Mouse (Mus musculus) kidney, adult 9 months (tissue): ENCODE data around the gene Cntnap2.
A peak's percentile ranks its signal among the peaks of the same experiment; 100 is the strongest.

ENCODE experiments used
- DNase-seq: peaks from one replicate; pipeline ENCODE4 v3.0.0; 2022

Cntnap2 gene

DNA sequence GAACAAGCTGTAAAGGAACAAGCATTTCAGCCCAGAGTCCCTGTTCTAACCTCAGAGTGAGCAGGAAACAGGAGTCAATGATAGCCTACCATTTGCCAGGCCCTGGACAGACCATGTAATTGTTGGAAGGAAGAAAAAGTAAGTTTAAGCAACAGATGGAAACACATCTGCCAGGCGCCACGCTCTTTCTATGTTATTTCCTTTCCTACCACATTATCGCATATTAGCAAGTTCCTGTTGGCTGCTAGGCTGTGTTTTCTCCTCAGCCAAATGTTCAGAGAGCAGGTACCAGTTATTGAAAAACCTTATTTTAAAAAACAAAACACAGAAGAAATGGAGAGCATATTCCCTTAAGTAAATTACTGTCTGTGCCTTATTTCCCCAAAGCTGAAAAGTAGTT, 1646.8 kb downstream of the Cntnap2 start:
- DNase-seq, result no peak

DNA sequence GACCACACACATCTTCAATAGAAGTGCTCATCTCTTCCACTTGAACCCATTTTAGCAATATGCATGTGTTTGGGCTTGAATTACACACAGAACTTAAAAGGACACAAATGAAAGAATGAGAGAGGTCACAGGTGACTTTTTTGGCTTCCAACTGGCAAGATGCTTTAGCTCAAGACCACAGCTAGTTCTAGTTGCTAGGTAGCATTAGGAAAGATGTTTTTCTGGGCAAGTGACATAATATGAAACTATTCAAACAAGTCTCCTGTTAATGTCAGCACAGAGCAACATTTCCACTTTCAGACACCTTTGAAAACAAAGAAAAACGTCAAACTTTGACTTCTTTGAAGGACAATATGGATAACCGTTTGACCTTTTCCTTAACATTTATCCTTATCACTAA, 1657.4 kb downstream of the Cntnap2 start:
- no peak for DNase-seq

DNA sequence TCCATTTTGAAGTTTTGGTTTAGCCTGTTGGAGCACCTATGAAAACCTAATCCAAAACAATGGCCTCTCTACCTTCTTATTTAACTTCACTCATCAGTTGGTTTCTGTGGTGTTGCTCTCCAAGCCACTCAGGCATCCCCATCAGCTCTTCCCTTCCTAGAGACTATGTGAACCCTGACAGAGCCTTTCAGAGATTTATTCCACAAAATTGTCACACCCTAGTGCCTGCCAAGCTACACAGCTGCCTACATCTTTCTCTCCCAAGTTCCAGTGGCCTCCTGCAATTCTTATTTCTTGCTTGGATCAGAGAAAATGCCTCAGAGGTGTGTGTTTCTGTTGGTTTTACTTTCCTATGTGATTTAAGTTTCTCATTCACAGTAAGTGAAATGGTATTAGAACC, 1674.6 kb downstream of the Cntnap2 start:
- DNase-seq, result no peak

DNA sequence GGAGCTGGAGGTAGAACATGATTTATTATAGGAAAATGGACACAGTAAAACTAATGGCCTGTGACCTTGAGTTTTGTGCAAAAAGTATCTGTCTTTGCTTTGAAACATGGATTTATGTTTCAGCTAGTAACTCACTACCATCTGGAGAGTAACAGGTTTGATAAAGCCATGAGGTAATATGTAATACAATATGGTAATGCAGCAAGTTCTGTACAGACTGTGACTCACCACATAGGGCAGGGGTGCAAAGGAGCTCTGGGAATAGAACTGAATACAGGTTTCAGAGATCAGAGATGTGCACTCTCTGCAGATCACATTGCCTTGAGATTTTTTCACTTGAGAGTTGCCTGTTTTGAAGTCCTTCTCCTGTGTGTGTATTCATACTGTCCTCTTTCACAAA, 1689.3 kb downstream of the Cntnap2 start:
- DNase-seq, result no peak

DNA sequence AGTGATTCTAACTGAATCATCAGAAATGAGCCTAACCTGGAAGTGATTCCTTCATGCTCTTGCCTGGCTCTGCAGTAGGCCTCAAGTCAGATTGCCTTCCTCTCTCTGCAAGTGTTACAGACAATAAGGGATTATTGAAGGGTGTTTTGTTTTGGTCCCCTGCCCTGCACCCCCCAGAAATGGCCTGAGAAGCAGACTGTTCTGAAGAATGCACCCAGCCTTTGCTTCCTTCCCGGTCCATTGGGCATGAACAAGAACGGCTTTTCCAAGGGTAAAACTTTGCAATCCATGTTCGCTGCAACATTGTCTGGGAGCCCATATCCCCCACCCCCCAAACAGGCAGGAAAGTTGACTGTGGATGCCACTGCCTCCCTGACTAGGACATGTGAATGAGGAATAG, 1704.3 kb downstream of the Cntnap2 start:
- no peak for DNase-seq

DNA sequence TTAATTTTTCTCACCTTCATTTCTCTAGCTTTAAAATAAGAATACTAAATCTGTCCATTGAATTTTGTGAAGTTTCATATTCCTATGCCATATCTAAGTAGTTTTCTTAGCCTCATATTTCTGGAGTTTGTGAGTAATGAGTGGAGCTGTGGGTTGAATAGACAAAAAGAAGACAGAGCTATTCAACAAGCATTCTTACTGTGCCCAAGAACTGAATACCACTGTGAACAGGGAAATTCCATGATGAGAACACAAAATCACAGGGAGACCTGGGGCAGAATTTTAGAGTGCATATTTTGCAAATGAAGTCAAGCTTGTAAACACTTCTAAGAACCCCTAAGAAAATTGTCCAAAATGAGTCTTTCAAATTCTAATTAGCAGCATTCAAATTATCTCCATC, 1715.4 kb downstream of the Cntnap2 start:
- DNase-seq, result no peak

DNA sequence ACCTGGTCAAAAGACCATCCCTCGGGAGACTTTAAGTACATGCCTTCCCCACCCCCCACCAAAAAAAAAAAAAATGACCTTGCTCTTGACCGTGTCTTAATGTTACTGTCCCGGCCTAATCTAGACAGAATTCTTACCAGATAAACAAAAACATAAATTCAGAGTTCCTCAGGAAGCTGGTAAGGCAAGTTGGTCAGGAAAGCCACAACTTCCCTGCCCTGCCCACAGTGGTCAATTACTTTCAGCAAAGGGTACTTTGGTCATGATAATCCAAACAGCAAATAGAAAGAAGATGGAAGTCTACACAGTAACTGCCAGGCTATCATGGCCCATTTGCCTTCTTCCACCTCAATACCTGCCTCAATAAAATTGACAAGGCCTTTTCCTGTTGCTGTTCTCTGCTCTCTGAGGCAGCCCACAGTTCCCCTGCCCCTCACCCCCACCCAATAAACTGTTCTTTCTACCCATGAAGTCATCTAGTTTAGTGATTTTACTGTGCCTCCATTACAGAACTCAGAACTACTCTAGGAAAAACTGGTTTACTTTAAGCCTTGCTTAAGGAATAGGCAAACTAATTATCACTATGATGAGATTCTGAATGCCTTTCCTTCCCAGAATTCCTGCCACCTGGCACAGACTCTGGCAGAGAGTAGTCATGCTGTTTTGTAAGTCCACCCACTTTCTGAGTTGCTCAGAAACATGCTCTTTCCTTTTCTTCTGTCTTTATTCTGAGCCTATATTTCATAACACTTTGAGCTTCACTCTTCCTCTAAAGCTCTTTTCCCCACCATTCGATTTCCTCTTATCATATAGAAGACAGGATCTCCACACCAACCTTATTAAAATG, 1743.3 kb downstream of the Cntnap2 start:
- no peak for DNase-seq

DNA sequence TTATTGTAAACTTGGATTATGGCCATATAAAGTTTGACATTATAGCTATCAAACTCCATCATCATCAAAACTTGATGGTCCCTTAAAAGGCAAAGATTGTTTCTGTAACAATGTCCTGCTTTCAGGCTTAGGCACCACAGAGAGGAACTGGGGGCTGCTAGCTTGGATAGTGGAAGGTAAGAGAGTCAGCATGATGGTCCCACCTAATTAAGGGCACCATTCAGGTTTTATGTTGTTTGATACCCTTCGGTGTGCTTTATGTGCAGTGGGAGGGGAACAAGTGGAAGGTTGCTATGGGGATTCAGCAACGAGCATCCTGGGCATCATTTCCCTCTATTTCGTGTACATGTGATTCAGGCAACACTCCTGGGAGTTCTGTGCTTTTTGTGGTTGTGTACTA, 1797.5 kb downstream of the Cntnap2 start:
- DNase-seq, result no peak

DNA sequence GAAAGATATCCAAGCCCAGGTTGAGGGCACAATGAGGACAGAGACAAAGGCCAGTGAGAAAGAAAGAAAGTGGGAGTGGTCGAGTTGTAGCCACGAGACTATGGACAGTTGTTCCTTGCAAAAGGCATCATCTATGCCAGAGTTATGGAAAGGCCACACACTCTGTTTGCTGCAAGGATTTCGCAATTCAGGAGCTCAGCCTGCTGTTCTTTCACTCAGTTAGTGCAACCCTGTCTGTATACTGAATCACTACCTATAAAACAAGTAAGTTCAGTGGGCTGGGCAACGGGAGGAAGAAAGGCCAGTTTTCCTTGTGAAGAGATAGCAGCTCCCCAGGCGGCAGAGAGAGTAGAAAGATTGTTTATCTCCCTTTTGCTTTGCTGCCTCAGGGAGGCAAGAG, 1801.9 kb downstream of the Cntnap2 start:
- no peak for DNase-seq

DNA sequence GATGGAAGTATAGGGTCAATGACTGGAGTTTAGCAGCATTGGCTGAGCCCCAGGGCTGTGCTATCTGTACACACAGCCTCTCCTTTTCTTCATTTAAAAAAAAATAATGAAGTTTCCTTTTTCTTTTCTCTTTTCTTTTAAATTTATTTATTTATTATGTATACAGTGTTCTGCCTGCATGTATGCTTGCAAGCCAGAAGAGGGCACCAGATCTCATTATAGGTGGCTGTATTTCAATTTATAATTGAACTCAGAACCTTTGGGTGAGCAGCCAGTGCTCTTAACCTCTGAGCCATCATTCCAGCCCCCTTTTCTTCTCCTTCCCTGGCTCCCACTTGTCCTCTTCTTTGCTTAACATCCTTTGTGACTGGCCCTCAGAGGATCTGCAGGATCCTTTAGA, 1807.2 kb downstream of the Cntnap2 start:
- no peak for DNase-seq

DNA sequence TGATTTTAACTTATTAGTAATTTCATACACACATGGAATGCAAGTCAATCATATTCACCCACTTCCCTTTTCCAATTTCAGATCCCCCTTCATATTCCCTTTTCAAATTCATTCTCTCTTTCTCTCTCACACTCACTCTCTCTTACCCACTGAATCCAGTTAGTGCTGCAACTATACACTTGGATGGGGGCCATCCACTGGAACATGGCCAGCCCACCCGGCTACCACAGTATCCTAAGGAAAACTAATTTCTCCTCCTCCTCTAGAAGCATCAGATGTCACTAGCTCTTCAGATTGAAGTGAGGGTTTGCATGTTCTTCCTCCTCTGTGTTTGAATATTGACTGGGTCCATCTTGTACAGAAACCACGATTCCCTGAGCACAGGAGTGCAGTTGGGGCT, 1827.1 kb downstream of the Cntnap2 start:
- DNase-seq, result no peak

DNA sequence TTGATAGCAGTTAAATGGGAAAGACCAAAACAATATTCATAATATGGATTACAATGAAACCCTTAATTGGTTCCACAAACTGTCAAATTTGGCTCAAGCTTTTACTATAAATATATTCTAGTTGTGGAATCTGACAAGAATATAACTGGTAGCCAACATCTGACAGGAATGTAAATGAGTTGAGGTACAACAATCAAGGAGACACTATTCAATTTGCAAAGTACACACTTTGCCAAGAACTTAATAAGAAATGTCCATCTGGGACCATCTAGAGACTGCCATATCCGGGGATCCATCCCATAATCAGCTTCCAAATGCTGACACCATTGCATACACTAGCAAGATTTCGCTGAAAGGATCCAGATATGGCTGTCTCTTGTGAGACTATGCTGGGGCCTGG, 1850.0 kb downstream of the Cntnap2 start:
- no peak for DNase-seq

DNA sequence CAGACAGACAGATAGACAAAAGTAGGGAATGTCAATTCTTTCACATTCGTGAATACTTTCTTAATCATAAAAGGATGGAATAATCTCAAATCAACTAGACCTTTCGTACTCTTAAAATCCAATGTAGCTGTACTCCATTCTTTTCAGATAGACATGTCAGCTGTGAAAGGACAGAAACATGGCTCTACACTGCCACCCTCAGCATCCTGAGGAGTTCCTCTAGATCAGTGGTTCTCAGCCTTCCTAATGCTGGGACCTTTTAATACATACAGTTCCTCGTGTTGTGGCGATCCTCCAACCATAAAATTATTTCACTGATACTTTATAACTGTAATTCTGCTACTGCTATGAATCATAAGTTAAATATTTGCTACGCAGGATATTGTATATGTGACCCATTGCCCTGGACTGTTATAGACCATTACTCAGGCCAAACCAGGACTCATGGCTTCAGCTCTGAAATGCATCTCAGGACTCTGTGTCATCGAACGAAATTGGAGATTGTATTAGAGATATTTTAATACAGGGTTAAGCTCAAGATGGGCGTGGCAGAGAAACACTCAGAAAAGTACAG, 1859.6 kb downstream of the Cntnap2 start:
- no peak for DNase-seq

DNA sequence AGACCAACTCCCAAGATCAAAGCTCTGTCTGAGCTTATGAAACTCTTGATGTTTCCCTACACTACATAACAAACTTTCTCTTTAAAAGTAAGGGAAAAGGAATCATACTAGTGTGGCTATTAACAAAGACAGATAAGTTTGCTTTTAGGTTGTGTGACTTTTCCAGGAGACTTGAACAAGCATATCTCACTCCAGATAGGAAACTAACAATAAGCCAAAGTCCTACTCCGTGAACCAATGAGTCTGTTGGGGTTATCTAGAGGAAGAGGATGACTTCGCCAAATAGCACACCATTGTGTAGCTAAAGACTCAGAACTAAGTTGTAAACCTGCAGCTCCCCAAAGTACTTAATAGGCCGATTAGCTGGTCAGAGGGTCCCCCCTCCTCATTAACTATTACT, 1860.8 kb downstream of the Cntnap2 start:
- no peak for DNase-seq

DNA sequence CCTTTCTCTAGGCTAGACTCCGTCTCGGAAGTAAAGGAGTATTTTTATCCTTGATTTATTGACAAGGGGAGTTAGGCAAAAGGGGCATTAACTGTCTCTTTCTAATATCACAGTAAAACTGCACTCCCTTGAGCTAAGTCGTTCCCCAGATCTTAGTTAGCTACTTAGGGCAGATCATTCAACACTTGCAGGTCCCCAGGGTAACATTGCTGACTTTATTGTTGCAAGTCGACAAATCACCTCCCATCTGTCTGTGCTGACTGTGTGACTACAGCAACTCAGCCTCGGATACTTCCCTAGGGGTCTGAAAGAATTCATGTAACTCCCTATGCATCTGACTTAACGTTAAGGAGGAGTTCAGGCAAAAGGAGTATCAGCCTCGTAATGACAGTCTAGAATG, 1865.6 kb downstream of the Cntnap2 start:
- DNase-seq, result no peak

DNA sequence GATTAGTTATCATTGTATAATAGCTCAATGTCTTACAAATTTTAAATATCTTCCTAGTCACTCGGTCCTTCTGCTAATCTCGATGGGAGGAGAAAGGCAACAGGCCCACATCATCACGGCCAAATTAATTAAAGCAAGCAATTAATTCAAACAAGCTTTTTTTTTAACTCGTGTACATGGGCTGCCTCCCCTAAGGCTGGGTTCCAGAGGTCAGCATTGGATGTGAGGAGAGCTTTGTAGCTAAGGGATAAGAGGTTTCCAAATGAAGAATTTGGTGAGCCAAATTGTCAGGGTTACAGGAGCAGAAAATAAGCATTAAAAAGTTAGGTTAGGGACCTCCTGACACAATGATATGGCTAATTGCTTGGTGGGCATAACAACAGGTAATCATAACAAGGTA, 1886.5 kb downstream of the Cntnap2 start:
- DNase-seq, result no peak

DNA sequence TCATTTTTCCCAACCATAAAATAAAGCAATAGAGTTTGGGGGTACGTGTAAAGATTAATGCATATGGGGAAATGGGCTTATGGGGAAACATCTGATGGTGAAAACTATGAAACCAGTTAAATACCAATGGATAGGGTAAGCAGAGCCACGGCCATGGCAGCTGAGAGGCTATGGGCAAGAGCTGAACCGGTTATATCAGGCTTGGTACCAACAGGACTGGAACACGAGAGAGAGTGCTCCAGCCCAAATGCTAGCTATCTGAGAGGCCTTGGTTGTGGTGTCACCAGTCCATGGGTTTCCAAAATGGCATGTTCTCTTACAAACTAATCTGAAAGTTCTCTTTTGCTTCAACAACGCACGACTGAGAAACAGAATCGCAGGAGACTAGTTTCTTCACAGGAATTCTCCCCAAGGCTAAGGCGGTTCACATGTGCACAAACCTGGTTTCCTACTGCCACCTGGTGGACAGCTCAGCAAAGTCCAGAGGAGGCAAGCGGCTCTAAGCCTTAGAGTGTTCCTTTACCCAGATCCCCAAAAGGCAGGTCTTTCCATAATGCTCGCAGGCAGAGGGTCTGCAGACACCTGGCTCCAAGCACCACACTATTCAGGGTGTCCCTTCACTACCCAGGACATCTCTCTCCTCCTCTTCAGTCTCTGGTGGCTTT, 1902.0 kb downstream of the Cntnap2 start:
- peak; percentile 58 for DNase-seq

DNA sequence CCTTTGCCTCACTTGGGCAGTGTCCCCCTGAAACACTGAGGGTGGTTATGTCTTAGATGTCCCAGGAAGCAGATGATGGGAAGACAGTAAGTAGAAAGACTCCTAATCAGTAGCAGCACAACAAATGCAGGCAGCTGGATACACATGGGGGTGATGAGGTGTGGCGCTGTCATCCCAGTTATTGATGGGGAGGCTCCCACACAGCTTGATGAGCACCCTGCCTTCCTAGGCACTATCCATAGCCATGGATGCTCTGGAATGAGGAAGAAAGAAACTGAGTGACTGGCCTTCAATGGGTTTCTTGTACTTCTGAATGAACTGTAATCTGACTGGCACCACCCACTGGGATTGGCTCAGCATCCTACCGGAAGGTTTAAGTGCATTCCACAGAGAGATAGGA, 1904.1 kb downstream of the Cntnap2 start:
- no peak for DNase-seq

DNA sequence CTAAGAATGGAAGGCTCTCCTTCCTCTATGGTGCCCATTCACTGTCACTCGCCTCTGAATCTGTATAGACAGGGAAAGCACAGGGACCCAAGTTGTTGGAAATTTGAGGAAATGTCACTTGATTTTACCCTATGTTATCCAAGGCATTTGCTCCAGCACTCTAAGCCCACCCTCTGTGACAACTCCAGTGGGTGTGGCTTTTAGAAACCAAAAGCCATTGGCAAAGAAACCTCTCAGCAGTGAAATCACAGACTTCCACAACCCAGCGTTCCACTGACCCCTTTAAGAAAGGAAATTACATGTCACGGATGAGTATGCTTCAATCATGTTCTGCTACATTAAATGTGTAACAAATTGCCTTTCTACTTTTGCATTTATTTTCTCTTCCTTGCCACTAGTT, 1904.5 kb downstream of the Cntnap2 start:
- DNase-seq, result no peak

DNA sequence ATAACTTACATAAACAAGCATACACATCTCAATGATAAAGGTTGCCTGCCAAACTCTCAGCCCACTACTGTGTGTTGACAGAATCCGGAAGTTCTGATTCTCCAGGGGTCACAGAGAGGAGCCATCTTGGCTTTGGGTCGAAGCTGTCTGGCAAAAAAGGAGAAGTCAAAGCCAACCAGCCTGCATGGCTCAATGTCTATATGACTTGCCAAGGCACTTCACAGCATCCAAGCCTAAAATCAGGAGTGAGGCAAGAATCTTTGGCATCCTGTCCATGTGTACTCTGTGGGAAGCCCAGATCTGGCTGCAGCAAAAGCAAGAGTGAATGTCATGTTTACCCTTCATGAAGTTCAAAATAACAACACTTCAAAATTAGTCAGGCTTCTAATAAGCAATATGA, 1913.5 kb downstream of the Cntnap2 start:
- no peak for DNase-seq

DNA sequence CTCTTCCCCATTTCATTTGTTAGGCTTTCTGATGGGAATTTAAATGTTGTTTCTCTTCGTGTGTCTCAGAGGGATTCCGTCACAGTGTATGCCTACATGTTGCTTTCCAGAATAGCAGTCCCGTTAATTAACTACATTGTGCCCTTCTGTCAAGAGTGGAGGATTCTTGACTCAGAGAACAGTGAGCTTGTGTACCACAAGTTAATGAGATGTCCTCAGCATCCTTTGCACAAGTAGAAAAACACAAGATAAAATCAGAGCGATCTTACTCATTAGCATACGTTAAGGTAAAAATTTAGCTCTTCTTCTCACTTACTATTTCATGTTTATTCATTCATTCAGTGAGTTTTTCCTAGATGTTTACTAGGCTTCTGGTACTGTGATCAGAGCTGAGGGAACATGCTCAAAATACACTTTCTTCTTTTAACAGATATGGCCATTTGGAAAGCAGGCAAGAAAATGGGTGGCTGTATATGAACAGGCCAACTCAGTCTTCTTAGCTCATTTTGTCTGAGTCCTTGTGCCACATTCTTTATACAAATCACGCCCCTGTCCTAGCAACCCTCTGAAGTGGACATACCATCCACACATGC, 1936.9 kb downstream of the Cntnap2 start:
- no peak for DNase-seq

DNA sequence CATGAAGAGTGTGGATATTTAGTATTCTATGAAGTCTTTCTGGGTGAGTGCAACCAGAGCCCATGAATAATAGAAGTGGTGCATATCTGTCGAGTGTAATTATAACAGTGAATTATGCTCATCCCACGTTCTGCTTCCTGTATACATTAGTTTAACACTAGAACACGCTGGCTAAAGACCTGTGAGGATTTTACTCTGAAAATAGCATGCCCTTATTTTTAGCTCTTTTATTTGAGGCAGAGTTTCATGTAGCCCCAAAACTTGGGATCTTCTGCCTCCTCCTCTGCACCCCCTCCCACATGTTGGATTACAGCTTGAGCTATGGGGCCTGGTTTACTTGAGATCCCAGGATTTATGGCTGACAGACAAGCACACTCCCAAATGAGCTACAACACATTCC, 1945.3 kb downstream of the Cntnap2 start:
- no peak for DNase-seq

DNA sequence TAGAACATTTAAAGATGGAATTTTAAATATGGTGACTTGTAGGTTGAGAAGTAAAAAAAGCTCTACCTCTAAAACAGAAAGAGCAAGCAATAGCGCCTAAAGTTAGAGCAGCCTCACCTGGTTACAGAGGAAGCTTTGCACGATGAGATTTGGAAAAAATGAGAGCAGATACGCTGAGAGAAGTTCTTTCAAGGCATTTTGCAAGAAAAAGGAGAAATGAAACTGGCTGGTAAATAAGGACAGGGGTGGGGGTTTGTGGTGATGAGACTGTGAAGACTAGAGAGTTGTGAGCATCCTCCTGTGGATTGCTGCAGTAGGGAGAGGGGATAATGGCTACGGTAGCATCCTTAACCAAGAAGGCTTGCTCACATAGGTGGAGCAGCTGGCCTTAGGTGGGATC, 1953.8 kb downstream of the Cntnap2 start:
- no peak for DNase-seq

DNA sequence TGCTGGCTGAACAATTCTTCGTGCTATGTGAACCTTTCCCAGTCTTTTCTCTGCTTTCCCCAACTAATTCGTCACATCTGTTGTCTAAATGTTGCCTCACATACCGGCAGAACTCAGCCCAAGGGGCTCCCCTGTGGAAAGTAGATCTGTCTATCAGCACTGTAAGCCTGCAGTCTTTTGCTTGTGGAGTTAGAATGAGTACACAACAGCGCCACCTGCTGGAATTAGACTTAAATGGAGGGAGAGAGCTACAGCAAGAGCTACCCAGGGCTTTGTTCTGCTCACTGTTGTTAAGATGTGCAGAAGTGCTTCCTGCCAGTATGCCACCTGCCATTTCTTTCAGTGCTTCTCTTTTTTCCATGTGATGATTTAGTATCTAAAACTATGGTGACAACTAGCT, 1954.4 kb downstream of the Cntnap2 start:
- peak; percentile 78 for DNase-seq
